Mouse (Mus musculus) neural tube, embryonic 10.5 days (tissue): ENCODE results near the gene Pde3a.
"Not testable (repeated sequence)": the region's sequence is repeated elsewhere in the genome, so short reads cannot be mapped to it uniquely, and the experiment has no call there.

Experiments
- DNase-seq: peaks from one replicate; pipeline ENCODE4 v3.0.0-alpha.2; 2017; ENCODE audit warnings: low spot score; ENCODE audit errors: extremely low spot score

The Pde3a gene

GRCm38 (mm10) chr6:141322961-141323360 lies 73.9 kb downstream of the Pde3a start:
- no peak for DNase-seq

GRCm38 (mm10) chr6:141327134-141327533 lies 78.1 kb downstream of the Pde3a start:
- not testable (repeated sequence) for DNase-seq

GRCm38 (mm10) chr6:141328071-141328470 lies 79.0 kb downstream of the Pde3a start:
- no peak for DNase-seq

DNA sequence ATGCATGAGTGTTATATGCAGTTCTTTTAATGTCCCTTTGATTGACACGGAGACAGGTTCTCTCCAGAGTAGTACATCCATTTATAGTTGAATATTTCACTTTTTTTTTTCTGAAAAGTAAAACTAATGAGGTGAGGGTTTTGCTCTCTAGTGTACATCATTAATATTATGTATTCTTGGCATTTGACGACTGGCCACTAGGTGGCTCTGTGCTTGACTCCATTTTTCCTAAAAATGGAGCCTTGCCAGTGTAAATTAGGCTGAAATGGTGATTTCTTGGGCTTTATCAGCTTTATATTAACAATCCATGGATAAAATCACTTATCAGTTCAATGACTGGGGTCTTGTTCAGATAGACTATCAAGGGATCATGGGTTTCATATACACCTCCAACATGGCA lies 82.4 kb downstream of the Pde3a start:
- DNase-seq: no peak

- no peak for DNase-seq
Observed at GRCm38 (mm10) chr6:141332613-141333165, 83.6 kb downstream of the Pde3a start.

- no peak for DNase-seq
Observed at GRCm38 (mm10) chr6:141333245-141333644, 84.2 kb downstream of the Pde3a start.

DNA sequence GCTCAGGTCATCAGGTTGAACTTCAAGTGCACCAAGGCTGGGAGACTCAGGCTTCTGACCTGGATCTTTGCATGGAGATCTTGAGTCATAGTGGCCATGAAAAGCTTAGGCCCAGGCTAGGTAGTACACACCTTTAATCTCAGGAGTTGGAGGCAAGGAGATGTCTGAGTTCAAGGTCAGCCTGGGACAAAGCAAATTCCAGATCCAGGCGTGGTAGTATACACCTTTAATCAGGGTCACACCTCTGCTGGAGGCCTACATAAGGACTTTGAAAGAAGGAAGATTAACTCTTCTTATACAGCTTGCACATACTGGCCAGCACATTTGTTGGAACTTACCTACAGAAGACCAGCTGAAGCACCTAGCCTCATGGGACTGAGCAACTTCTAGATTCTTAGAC lies 86.8 kb downstream of the Pde3a start:
- DNase-seq: no peak

DNA sequence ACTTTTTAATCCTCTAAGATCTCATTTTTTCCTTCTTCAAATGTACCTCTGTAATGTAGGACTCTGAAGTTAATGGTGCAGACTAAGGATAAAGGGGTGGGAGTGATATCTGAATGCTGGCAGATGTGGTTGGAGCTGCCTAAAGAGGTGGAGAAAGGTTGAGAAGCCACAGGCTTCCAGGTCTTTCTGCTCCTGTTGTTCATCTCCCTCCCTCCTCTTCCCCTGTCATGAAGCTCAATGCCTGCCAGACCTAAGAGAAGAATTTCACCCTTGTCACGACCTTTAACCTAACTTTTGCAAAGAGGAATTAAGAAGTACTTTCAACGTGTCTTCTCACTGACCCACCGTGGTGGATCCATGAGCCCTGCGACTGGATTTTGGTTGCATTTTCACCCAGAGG lies 87.4 kb downstream of the Pde3a start:
- no peak for DNase-seq

GRCm38 (mm10) chr6:141337673-141338072 lies 88.6 kb downstream of the Pde3a start:
- no peak for DNase-seq

DNA sequence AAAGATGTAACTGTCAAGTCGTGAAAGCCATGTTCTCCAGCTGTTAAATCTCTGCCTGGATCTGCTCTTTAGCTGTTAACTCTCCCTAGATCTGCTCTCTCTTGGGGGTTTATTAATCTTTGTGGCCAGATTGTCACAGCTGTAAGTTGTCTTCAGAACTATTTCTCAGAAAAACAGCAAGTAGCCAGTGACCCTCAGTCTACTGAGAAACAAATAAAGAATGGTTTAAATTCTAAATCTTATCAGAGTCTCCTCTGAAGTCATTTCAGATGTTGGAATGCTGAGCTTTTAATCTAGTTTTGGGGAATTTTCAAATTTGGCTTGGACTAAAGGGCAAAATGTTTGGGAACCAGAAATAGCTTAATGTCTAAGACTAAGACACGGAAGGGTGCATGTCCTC lies 92.3 kb downstream of the Pde3a start:
- DNase-seq: no peak

GRCm38 (mm10) chr6:141347870-141348269 lies 98.8 kb downstream of the Pde3a start:
- DNase-seq: no peak

GRCm38 (mm10) chr6:141348542-141348941 lies 99.5 kb downstream of the Pde3a start:
- no peak for DNase-seq

DNA sequence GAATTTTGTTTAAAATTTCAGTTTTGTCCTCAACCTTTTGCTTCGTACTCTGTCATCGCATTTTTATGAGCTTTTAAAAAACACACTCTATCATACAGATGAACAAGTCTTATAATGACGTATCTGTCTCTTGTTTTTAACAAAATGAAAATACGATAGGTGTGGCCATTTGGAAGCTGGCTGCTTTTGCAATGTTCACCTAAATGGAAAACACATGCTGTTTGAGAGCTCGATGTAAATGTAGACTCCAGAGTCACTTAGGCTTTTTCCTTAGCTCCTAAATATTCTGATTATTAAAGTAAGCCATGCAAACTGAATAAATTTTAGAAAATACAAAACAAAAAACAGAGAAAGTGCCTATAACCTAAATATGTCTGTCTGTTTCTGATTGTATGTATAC lies 101.2 kb downstream of the Pde3a start:
- no peak for DNase-seq

DNA sequence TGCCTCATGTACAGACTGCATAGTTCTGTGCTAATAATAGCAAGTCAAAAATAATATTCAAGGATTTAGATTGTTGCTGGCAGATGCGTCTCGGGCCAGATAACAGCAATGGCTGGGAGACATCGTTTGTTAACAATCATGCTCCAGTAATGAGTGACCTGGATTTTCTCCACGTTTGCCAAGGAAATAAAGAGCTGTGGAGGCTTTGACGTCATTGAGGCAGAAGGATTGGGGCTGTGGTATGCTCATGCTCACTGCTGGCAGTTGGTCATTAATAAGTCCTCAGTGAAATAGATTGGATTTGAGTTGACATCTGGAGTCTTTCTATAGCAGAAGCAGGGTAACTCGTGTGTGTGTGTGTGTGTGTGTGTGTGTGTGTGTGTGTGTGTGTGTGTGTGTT lies 103.2 kb downstream of the Pde3a start:
- DNase-seq: no peak

DNA sequence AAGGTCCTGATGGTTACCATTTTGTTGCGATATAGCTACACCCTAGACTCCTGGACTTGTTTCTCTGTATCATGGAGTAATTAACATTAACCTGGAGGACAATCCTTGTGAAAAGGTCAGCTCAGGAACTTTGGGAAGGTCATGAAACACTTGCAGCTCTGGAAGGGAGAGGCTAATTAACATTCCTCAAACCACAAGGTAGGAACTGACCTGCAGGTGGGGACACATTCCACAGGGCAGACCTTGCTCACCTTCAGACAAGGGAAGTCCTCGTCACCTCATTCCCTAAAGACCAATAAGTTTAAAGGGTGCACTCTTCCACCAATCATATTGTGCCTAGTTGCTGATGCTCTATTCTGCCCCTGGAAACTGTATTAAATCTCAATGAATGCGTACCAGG lies 114.6 kb downstream of the Pde3a start:
- DNase-seq: no peak

DNA sequence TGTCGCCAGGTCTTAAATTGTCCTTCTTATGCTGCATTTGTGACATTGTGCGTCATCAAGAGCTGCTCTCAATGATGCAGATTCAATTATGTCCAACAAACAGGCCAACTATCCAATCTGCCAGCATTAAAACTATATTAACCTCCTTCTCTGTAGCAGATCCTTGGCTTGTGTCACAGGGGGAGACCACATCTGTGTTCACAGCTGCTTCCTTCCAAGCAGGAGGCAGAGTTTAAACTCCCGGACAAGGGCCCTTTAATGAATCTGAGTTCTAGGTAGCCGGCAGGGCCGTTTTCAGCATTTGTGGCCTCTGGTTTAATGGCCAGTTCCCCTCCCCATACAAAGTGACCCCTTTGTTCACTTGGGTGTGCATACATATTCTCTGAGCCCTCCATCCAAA lies 118.0 kb downstream of the Pde3a start:
- no peak for DNase-seq

DNA sequence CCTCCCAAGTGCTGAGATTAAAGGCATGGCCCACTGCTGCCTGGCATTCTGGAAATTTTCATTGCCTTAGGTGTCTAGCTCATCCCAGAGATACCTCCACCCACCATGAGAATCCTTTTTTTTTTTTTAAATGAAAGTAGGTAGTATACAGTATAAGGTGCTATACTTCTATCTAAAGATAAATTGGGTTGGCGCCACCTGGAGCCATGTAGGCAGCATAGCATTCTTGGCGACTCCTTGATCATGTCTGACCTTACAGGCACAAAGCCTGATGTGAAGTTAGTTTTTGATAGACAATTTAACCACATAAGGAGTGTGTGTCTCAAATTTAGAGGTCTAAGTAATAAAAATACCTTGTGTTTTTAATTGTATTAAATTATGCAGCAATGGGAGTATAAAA lies 123.6 kb downstream of the Pde3a start:
- DNase-seq: no peak

GRCm38 (mm10) chr6:141374469-141375057 lies 125.5 kb downstream of the Pde3a start:
- no peak for DNase-seq

- DNase-seq: no peak
Observed at GRCm38 (mm10) chr6:141375155-141375554, 126.1 kb downstream of the Pde3a start.

GRCm38 (mm10) chr6:141380927-141381326 lies 131.9 kb downstream of the Pde3a start:
- peak; percentile 24 for DNase-seq

GRCm38 (mm10) chr6:141381473-141381872 lies 132.4 kb downstream of the Pde3a start:
- DNase-seq: peak; percentile 34

DNA sequence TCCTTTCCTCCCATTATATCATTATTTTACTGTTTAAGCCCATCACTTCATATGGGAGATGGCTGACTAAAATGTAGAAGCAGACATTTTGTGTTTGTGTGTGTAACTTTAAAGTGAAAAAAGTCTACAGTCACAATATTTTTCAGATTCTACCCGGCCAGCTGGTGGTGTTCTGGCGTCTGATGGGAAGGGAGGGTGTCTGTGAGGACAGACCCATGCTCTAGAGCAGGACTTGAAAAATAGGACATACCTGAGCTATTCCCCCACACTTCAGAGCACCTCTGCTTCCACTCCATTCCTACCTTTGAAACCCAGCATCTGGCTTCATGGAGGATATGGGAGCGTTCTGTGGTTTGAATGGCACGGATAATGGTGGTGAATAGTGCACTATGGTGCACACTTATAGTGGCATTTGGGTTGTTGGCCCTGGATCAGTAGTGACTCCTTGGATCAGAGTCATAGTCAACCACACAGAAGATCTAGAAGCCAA lies 132.9 kb downstream of the Pde3a start:
- no peak for DNase-seq

GRCm38 (mm10) chr6:141388104-141388503 lies 139.0 kb downstream of the Pde3a start:
- no peak for DNase-seq
